Comparison of ENCODE assay signal across 8 mouse cellular contexts in genomic region chr12:24680492-24681285, GRCm38 (mm10). TPM values are rescaled to one million over a fixed set of nuclear protein-coding genes. Genes with fewer than 3 reads are reported as not detected.
DNase-seq lines count a peak whose midpoint lies in the region; ATAC-seq and TF ChIP-seq lines count a peak whose summit lies in the region.

No protein-coding gene starts in this region.

- H3K36me3 ChIP-seq in ES-E14 (ENCODE audit: control insufficient read depth, insufficient read depth, low read length, poor library complexity, severe bottlenecking) = no peaks in the 10 kb centered on the region
- no peaks in the 10 kb centered on the region for H3K36me3 ChIP-seq in hindbrain, embryonic 12.5 days
- H3K36me3 ChIP-seq in limb, embryonic 13.5 days = no peaks in the 10 kb centered on the region
- H3K36me3 ChIP-seq in neural tube, embryonic 13.5 days = no peaks in the 10 kb centered on the region

- no peaks in the 10 kb centered on the region for H3K9me3 ChIP-seq in ES-E14 (ENCODE audit: control insufficient read depth, insufficient read depth, low read depth, low read length)
- H3K9me3 ChIP-seq in hindbrain, embryonic 12.5 days (replicated peaks) = no peaks in the 10 kb centered on the region
- no peaks in the 10 kb centered on the region for H3K9me3 ChIP-seq in limb, embryonic 13.5 days
- no peaks in the 10 kb centered on the region for H3K9me3 ChIP-seq in neural tube, embryonic 13.5 days

- 1% methylated on average over 48 of the region's 61 CpGs for WGBS in hindbrain, embryonic 12.5 days
- WGBS in limb, embryonic 13.5 days = 1% methylated on average over 54 of the region's 61 CpGs
- WGBS in neural tube, embryonic 13.5 days = 2% methylated on average over 54 of the region's 61 CpGs

- DNase-seq in cerebellum, postnatal 14 days = peak; percentile 23 to 36
- no peak for DNase-seq in cerebellum, adult 9-11 months
- no peak for DNase-seq in ES-E14 (ENCODE audit: low read depth, low spot score)
- no peak for DNase-seq in spleen, postnatal 14 days (ENCODE audit: low spot score in 2 of 2)

- H3K4me1 ChIP-seq in ES-E14 (ENCODE audit: control insufficient read depth in 2 of 2, insufficient read depth in 2 of 2, low read length in 2 of 2, poor library complexity in 1 of 2) = peaks cover 0 to 2% of the 10 kb centered on the region in 2 experiments; a peak in 1 of 4 replicates
- 0 out of 2 replicates have a peak, but pooled peaks cover 5% of the 10 kb centered on the region for H3K4me1 ChIP-seq in embryonic fibroblast, embryonic 13.5 days (ENCODE audit: control insufficient read depth, insufficient read depth, low read length)
- H3K4me1 ChIP-seq in hindbrain, embryonic 12.5 days = peaks cover 11% of the 10 kb centered on the region
- peaks cover 27% of the 10 kb centered on the region for H3K4me1 ChIP-seq in limb, embryonic 13.5 days
- peaks cover 16% of the 10 kb centered on the region for H3K4me1 ChIP-seq in neural tube, embryonic 13.5 days (replicated peaks)

- H3K27ac ChIP-seq in ES-E14 (ENCODE audit: insufficient read depth, low read depth, low read length, poor library complexity, severe bottlenecking) = no peak overlapping the region
- no peak overlapping the region for H3K27ac ChIP-seq in embryonic fibroblast, embryonic 13.5 days (ENCODE audit: insufficient read depth, low read length)
- no peak overlapping the region for H3K27ac ChIP-seq in hindbrain, embryonic 12.5 days
- H3K27ac ChIP-seq in limb, embryonic 13.5 days = no peak overlapping the region; the same call in 1 of the 2 replicates
- H3K27ac ChIP-seq in neural tube, embryonic 13.5 days (replicated peaks) = no peak overlapping the region

- peak overlapping the region; percentile 53 for H3K9ac ChIP-seq in ES-E14 (ENCODE audit: insufficient read depth, low read depth, low read length, poor library complexity, severe bottlenecking)
- H3K9ac ChIP-seq in hindbrain, embryonic 12.5 days = peak overlapping the region; percentile 71
- H3K9ac ChIP-seq in limb, embryonic 13.5 days = peak overlapping the region; percentile 79
- H3K9ac ChIP-seq in neural tube, embryonic 13.5 days = peak overlapping the region; percentile 80

- ATAC-seq in hindbrain, embryonic 12.5 days (ENCODE audit: low FRiP score) = peak; percentile 74
- peak; percentile 56 for ATAC-seq in limb, embryonic 13.5 days (ENCODE audit: low FRiP score, low read depth)
- peak; percentile 73 for ATAC-seq in neural tube, embryonic 13.5 days (ENCODE audit: low read depth)

- H3K4me2 ChIP-seq in hindbrain, embryonic 12.5 days (replicated peaks) = peak overlapping the region; percentile 95
- H3K4me2 ChIP-seq in limb, embryonic 13.5 days (replicated peaks) = peak overlapping the region; percentile 94
- H3K4me2 ChIP-seq in neural tube, embryonic 13.5 days = peak overlapping the region; percentile 90

- H3K4me3 ChIP-seq in ES-E14 (ENCODE audit: insufficient read depth in 1 of 2, low read depth in 1 of 2, low read length in 2 of 2, poor library complexity in 1 of 2, severe bottlenecking in 1 of 2) = peak overlapping the region; percentile 63 to 69
- peak overlapping the region; percentile 24 for H3K4me3 ChIP-seq in embryonic fibroblast, embryonic 13.5 days (ENCODE audit: insufficient read depth, low read length)
- H3K4me3 ChIP-seq in hindbrain, embryonic 12.5 days = peak overlapping the region; percentile 56
- peak overlapping the region; percentile 63 for H3K4me3 ChIP-seq in limb, embryonic 13.5 days
- H3K4me3 ChIP-seq in neural tube, embryonic 13.5 days = peak overlapping the region; percentile 64

- in situ Hi-C loops in ES-E14 (cut with MboI; ENCODE audit: low sequenced_read_pairs in 2 of 2, unreplicated experiment in 2 of 2) = no loop called here

- TF ChIP-seq CTCF in embryonic fibroblast, embryonic 13.5 days (IDR thresholded peaks at IDR 0.05; ENCODE audit: borderline replicate concordance, insufficient read depth, low read length) = no peak

- H3K27me3 ChIP-seq in hindbrain, embryonic 12.5 days = peaks cover 42% of the 10 kb centered on the region
- peaks cover 60% of the 10 kb centered on the region for H3K27me3 ChIP-seq in limb, embryonic 13.5 days
- H3K27me3 ChIP-seq in neural tube, embryonic 13.5 days = peaks cover 56% of the 10 kb centered on the region

- TF ChIP-seq POLR2A in embryonic fibroblast, embryonic 13.5 days (IDR thresholded peaks at IDR 0.05; ENCODE audit: low read depth, low read length) = peak; percentile 25; the same call in 1 of the 2 replicates

TF ChIP-seq in ES-E14, 5 proteins besides CTCF, POLR2A, EP300 and RAD21:
- TF ChIP-seq ZC3H11A (IDR thresholded peaks at IDR 0.05; ENCODE audit: borderline replicate concordance, low read depth, low read length) = no peak
- no peak for TF ChIP-seq HCFC1 (IDR thresholded peaks at IDR 0.05; ENCODE audit: borderline replicate concordance, insufficient read depth, low read length)
- TF ChIP-seq ZNF384 (IDR thresholded peaks at IDR 0.05; ENCODE audit: low read depth, low read length) = no peak
- TF ChIP-seq MAFK (IDR thresholded peaks at IDR 0.05; ENCODE audit: insufficient read depth, low read depth, low read length) = no peak
- TF ChIP-seq CHD2 (IDR thresholded peaks at IDR 0.05; ENCODE audit: low read depth, low read length) = no peak

RNA-seq across cellular contexts. Expression of gene Cys1, which starts 0.9 kb away (rescaled TPM):
- total RNA-seq in ES-E14 (2012; rRNA removed) = not detected in 2 replicates
- 1.4 and 3.4 TPM in 2 replicates for polyA plus RNA-seq in embryonic fibroblast, embryonic 13.5 days (2011; ENCODE audit: insufficient read length, low read depth, missing spikeins)
- 1.2 and 1.6 TPM in 2 replicates for polyA plus RNA-seq in hindbrain, embryonic 12.5 days (2016; fragmentation: Nextera tagmentation; extraction: Ambion mirVana)
- 3.2 and 4.4 TPM in 2 replicates for polyA plus RNA-seq in limb, embryonic 13.5 days (2015; fragmentation: Nextera tagmentation; extraction: Ambion mirVana)
- 1.8 and 2.1 TPM in 2 replicates for polyA plus RNA-seq in neural tube, embryonic 13.5 days (2015; fragmentation: Nextera tagmentation; extraction: Ambion mirVana)

RNA-seq across cellular contexts. Expression of gene Rrm2, which starts 27.4 kb away (rescaled TPM):
- 98.6 and 112 TPM in 2 replicates for total RNA-seq in ES-E14 (2012; rRNA removed)
- polyA plus RNA-seq in embryonic fibroblast, embryonic 13.5 days (2011; ENCODE audit: insufficient read length, low read depth, missing spikeins) = 102 and 106 TPM in 2 replicates
- 203 and 212 TPM in 2 replicates for polyA plus RNA-seq in hindbrain, embryonic 12.5 days (2016; fragmentation: Nextera tagmentation; extraction: Ambion mirVana)
- polyA plus RNA-seq in limb, embryonic 13.5 days (2015; fragmentation: Nextera tagmentation; extraction: Ambion mirVana) = 235 TPM in 2 replicates
- 52.2 and 62.1 TPM in 2 replicates for polyA plus RNA-seq in neural tube, embryonic 13.5 days (2015; fragmentation: Nextera tagmentation; extraction: Ambion mirVana)

RNA-seq across cellular contexts. Expression of gene Klf11, which starts 29.6 kb away (rescaled TPM):
- total RNA-seq in ES-E14 (2012; rRNA removed) = 7.3 and 9.7 TPM in 2 replicates
- 3.2 and 5.9 TPM in 2 replicates for polyA plus RNA-seq in embryonic fibroblast, embryonic 13.5 days (2011; ENCODE audit: insufficient read length, low read depth, missing spikeins)
- polyA plus RNA-seq in hindbrain, embryonic 12.5 days (2016; fragmentation: Nextera tagmentation; extraction: Ambion mirVana) = 17.0 and 18.0 TPM in 2 replicates
- 12.4 and 13.1 TPM in 2 replicates for polyA plus RNA-seq in limb, embryonic 13.5 days (2015; fragmentation: Nextera tagmentation; extraction: Ambion mirVana)
- 14.9 and 16.9 TPM in 2 replicates for polyA plus RNA-seq in neural tube, embryonic 13.5 days (2015; fragmentation: Nextera tagmentation; extraction: Ambion mirVana)

Comparison
In these comparisons a context has a peak if more than half of its experiments do, and no peak if none do; other contexts are left out.
1. DNase-seq: peak in cerebellum, postnatal 14 days (2 of 2); none in cerebellum, adult 9-11 months (single experiment), ES-E14 (single experiment) and spleen, postnatal 14 days (0 of 2).
2. Peak in every context shown above with its lines, with median percentiles within 50 percentile points of each other: H3K4me3 ChIP-seq, H3K9ac ChIP-seq, ATAC-seq and H3K4me2 ChIP-seq.